Mouse (Mus musculus) liver, postnatal 0 days (tissue): ENCODE data around the gene Zdhhc14. TPM values are rescaled to one million over a fixed set of nuclear protein-coding genes. Genes with fewer than 3 reads are reported as not detected.
"Not testable (repeated sequence)": the region's sequence is repeated elsewhere in the genome, so short reads cannot be mapped to it uniquely, and the experiment has no call there.

Experiments used
- ATAC-seq: fragments of 200-750 bp; cut with Nextera tagmentation; 2 replicates; pipeline ENCODE4 v1.8.0; 2017; ENCODE audit warnings: mild to moderate bottlenecking, moderate library complexity
- DNase-seq: peaks from one replicate; pipeline ENCODE4 v3.0.0-alpha.2; 2016
- H3K27ac ChIP-seq: fragments of 300-500 bp; sonication (generic); 2 replicates; pipeline ENCODE4 v1.5.1; 2014; ENCODE audit warnings: antibody characterized with exemption, moderate library complexity, mild to moderate bottlenecking, low read depth
- H3K27me3 ChIP-seq: fragments of 300-500 bp; sonication (generic); 2 replicates; pipeline ENCODE4 v1.6.1; 2014; ENCODE audit warnings: low read length, control low read depth, mixed read lengths; ENCODE audit not compliant: insufficient read depth
- H3K36me3 ChIP-seq: fragments of 300-500 bp; sonication (generic); replicated peaks from 2 replicates; pipeline ENCODE4 v1.6.1; 2014; ENCODE audit warnings: mild to moderate bottlenecking, control low read depth, low read length, moderate library complexity, mixed read lengths; ENCODE audit not compliant: insufficient read depth
- H3K4me1 ChIP-seq: fragments of 300-500 bp; sonication (generic); 2 replicates; pipeline ENCODE4 v1.6.1; 2014; ENCODE audit warnings: antibody characterized with exemption, mild to moderate bottlenecking, control low read depth; ENCODE audit not compliant: insufficient read depth
- H3K4me2 ChIP-seq: fragments of 300-500 bp; sonication (generic); 2 replicates; pipeline ENCODE4 v1.6.1; 2014; ENCODE audit warnings: low read depth, mild to moderate bottlenecking, low read length, moderate library complexity, mixed read lengths
- H3K4me3 ChIP-seq: fragments of 300-500 bp; sonication (generic); 2 replicates; pipeline ENCODE4 v1.5.1; 2014; ENCODE audit warnings: low read depth, low read length
- H3K9ac ChIP-seq: fragments of 300-500 bp; sonication (generic); replicated peaks from 2 replicates; pipeline ENCODE4 v1.6.1; 2014; ENCODE audit warnings: mild to moderate bottlenecking, moderate library complexity
- H3K9me3 ChIP-seq: fragments of 300-500 bp; sonication (generic); 2 replicates; pipeline ENCODE4 v1.6.1; 2016; ENCODE audit warnings: mild to moderate bottlenecking, control low read depth, low read length, mixed read lengths
- CTCF ChIP-seq: sonication (generic); IDR thresholded peaks from 2 replicates; pipeline ENCODE4 v1.5.1; 2016; ENCODE audit warnings: antibody characterized with exemption, low read depth
- EP300 ChIP-seq: IDR thresholded peaks from 2 replicates; pipeline ENCODE4 v1.6.1; 2016; ENCODE audit warnings: antibody characterized with exemption, low read depth, mild to moderate bottlenecking
- WGBS: fragments of 180-500 bp; shearing (Covaris S2); extraction: QIAGEN DNeasy Blood & Tissue Kit; methylation state at CpG from one replicate; pipeline ENCODE4 v1.1.7; 2014; ENCODE audit not compliant: insufficient replicate concordance; 5-methylcytosine and 5-hydroxymethylcytosine counted together
- polyA plus RNA-seq: library from polyadenylated mRNA; unstranded; fragments of >200 nt; fragmentation: Nextera tagmentation; extraction: Ambion mirVana; gene quantifications from 2 replicates; pipeline ENCODE4 v1.2.1, GENCODE M21; 2015

Gene Zdhhc14
- polyA plus RNA-seq, 1 experiment from 2014 or later = 2.7 TPM

DNA sequence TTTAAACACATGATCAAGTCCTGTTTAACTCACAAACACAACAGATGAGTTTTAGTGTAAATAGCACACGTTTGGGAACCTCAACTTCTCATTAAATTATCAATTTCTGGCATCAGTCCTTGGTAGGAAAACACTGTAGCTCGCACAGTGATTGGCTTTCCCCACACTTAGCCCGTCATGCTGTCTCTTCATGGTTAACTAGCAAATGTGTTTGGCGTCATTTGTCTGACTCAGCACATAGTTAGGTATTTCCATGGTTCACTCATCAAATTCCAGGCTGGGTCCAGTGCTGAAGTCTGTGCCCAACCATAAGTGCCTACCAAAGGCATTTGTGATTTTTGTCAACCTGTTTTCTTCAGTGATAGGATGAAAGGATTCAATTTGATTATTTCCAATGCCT lies 119.9 kb downstream of the Zdhhc14 start:
- no peak for ATAC-seq
- Histone ChIP-seq H3K9me3 (no peaks in the 10 kb centered on the region), H3K4me2 (no peak overlapping the region), H3K36me3 (no peaks in the 10 kb centered on the region), H3K4me1 (peaks cover 4% of the 10 kb centered on the region; the same call in 1 of the 2 replicates), H3K4me3 (no peak overlapping the region), H3K27ac (no peak overlapping the region), H3K9ac (no peak overlapping the region), H3K27me3 (no peaks in the 10 kb centered on the region)
- TF ChIP-seq EP300 = no peak
- TF ChIP-seq CTCF = no peak
- no peak for DNase-seq
- 73% methylated on average over 4 of the region's 4 CpGs for WGBS

- WGBS = 50% methylated on average over 9 of the region's 9 CpGs
- no peak for DNase-seq
- H3K4me1 ChIP-seq = peaks cover 4% of the 10 kb centered on the region; the same call in 1 of the 2 replicates
- ATAC-seq = peak; percentile 62
- no peak overlapping the region for H3K4me2 ChIP-seq
- no peak overlapping the region for H3K4me3 ChIP-seq
- no peaks in the 10 kb centered on the region for H3K27me3 ChIP-seq
- no peaks in the 10 kb centered on the region for H3K9me3 ChIP-seq
- H3K36me3 ChIP-seq = no peaks in the 10 kb centered on the region
- H3K9ac ChIP-seq = no peak overlapping the region
- TF ChIP-seq EP300 (no peak), CTCF (no peak)
- H3K27ac ChIP-seq = no peak overlapping the region
Observed at GRCm38 (mm10) chr17:5614771-5615318, 122.5 kb downstream of the Zdhhc14 start.

- H3K9me3 ChIP-seq = no peaks in the 10 kb centered on the region
- no peak overlapping the region for H3K9ac ChIP-seq
- DNase-seq (no peak), ATAC-seq (no peak)
- no peak overlapping the region for H3K4me2 ChIP-seq
- 86% methylated on average over 25 of the region's 25 CpGs for WGBS
- H3K4me3 ChIP-seq = no peak overlapping the region
- TF ChIP-seq EP300 (no peak), CTCF (no peak)
- H3K36me3 ChIP-seq = no peaks in the 10 kb centered on the region
- H3K27me3 ChIP-seq = no peaks in the 10 kb centered on the region
- H3K4me1 ChIP-seq = peaks cover 11% of the 10 kb centered on the region
- no peak overlapping the region for H3K27ac ChIP-seq
Observed at GRCm38 (mm10) chr17:5621626-5622591, 129.6 kb downstream of the Zdhhc14 start.

- 54% methylated on average over 6 of the region's 6 CpGs for WGBS
- no peak for ATAC-seq
- Histone ChIP-seq H3K36me3 (no peaks in the 10 kb centered on the region), H3K4me3 (no peak overlapping the region), H3K9ac (no peak overlapping the region), H3K27me3 (no peaks in the 10 kb centered on the region), H3K9me3 (no peaks in the 10 kb centered on the region), H3K4me2 (peak overlapping the region; percentile 11; the same call in 1 of the 2 replicates), H3K4me1 (peaks cover 11% of the 10 kb centered on the region), H3K27ac (no peak overlapping the region)
- no peak for TF ChIP-seq EP300
- TF ChIP-seq CTCF = no peak
- peak; percentile 25 for DNase-seq
Observed at GRCm38 (mm10) chr17:5622764-5623163, 130.4 kb downstream of the Zdhhc14 start.

GRCm38 (mm10) chr17:5623181-5623580 lies 130.8 kb downstream of the Zdhhc14 start:
- Histone ChIP-seq H3K27ac (no peak overlapping the region), H3K27me3 (no peaks in the 10 kb centered on the region), H3K36me3 (no peaks in the 10 kb centered on the region), H3K9me3 (no peaks in the 10 kb centered on the region), H3K4me2 (peak overlapping the region; percentile 11; the same call in 1 of the 2 replicates), H3K4me3 (no peak overlapping the region), H3K9ac (no peak overlapping the region), H3K4me1 (peaks cover 11% of the 10 kb centered on the region)
- ATAC-seq = no peak
- TF ChIP-seq CTCF (no peak), EP300 (no peak)
- no peak for DNase-seq

GRCm38 (mm10) chr17:5624815-5625214 lies 132.5 kb downstream of the Zdhhc14 start:
- not testable (repeated sequence) for H3K27ac ChIP-seq, ATAC-seq, H3K9me3 ChIP-seq, DNase-seq, H3K9ac ChIP-seq, H3K4me3 ChIP-seq, H3K36me3 ChIP-seq, H3K27me3 ChIP-seq
- Histone ChIP-seq H3K4me1 (peaks cover 11% of the 10 kb centered on the region), H3K4me2 (peak overlapping the region; percentile 29)
- 56% methylated on average over 1 of the region's 1 CpGs for WGBS
